Mouse (Mus musculus): Measurements from ENCODE around the gene Gm20662.

Gene Gm20662

GRCm38 (mm10) chr9:108052885-108053664 is 56.9 kb downstream of the Gm20662 start, which contains the start of gene Amigo3:
TSS of gene Amigo3 (plus strand) at chr9:108053159.
- DNase-seq (ENCODE audit: low spot score in 2 of 2) = peak; percentile 94 to 96

GRCm38 (mm10) chr9:108053665-108054225 is 57.6 kb downstream of the Gm20662 start:
- DNase-seq (ENCODE audit: low spot score in 2 of 2) = no peak

- DNase-seq (ENCODE audit: low spot score in 2 of 2) = no peak
Observed at GRCm38 (mm10) chr9:108054331-108055040, 58.3 kb downstream of the Gm20662 start.

GRCm38 (mm10) chr9:108055061-108055460 is 58.9 kb downstream of the Gm20662 start:
- no peak for DNase-seq (ENCODE audit: low spot score in 2 of 2)

GRCm38 (mm10) chr9:108055661-108056237 is 59.6 kb downstream of the Gm20662 start:
- no peak for DNase-seq (ENCODE audit: low spot score in 2 of 2)

- DNase-seq (ENCODE audit: low spot score in 2 of 2) = no peak
Observed at GRCm38 (mm10) chr9:108056361-108057261, 60.5 kb downstream of the Gm20662 start.

GRCm38 (mm10) chr9:108057262-108057562 is 61.1 kb downstream of the Gm20662 start:
- DNase-seq (ENCODE audit: low spot score in 2 of 2) = no peak

- no peak for DNase-seq (ENCODE audit: low spot score in 2 of 2)
Observed at GRCm38 (mm10) chr9:108058291-108058690, 62.1 kb downstream of the Gm20662 start.

GRCm38 (mm10) chr9:108062142-108062541 is 66.0 kb downstream of the Gm20662 start:
- DNase-seq (ENCODE audit: low spot score in 2 of 2) = no peak

GRCm38 (mm10) chr9:108063361-108063760 is 67.2 kb downstream of the Gm20662 start:
- no peak for DNase-seq (ENCODE audit: low spot score in 2 of 2)

- no peak for DNase-seq (ENCODE audit: low spot score in 2 of 2)
Observed at GRCm38 (mm10) chr9:108065491-108066011, 69.4 kb downstream of the Gm20662 start.

- DNase-seq (ENCODE audit: low spot score in 2 of 2) = no peak
Observed at GRCm38 (mm10) chr9:108067199-108067598, 71.0 kb downstream of the Gm20662 start.

- peak; percentile 60 to 85 for DNase-seq (ENCODE audit: low spot score in 2 of 2)
Observed at GRCm38 (mm10) chr9:108067900-108068299, 71.8 kb downstream of the Gm20662 start.

- DNase-seq (ENCODE audit: low spot score in 2 of 2) = no peak
Observed at GRCm38 (mm10) chr9:108069007-108069406, 72.9 kb downstream of the Gm20662 start.

GRCm38 (mm10) chr9:108069529-108069928 is 73.4 kb downstream of the Gm20662 start:
- DNase-seq (ENCODE audit: low spot score in 2 of 2) = no peak

GRCm38 (mm10) chr9:108071801-108072200 is 75.7 kb downstream of the Gm20662 start:
- DNase-seq (ENCODE audit: low spot score in 2 of 2) = no peak

- no peak for DNase-seq (ENCODE audit: low spot score in 2 of 2)
Observed at GRCm38 (mm10) chr9:108072481-108072924, 76.4 kb downstream of the Gm20662 start.

GRCm38 (mm10) chr9:108073141-108073930 is 77.2 kb downstream of the Gm20662 start:
- no peak for DNase-seq (ENCODE audit: low spot score in 2 of 2)

GRCm38 (mm10) chr9:108080168-108080567 is 84.0 kb downstream of the Gm20662 start, which contains the start of gene Mst1:
TSS of gene Mst1 (plus strand) at chr9:108080436.
- DNase-seq (ENCODE audit: low spot score in 2 of 2) = no peak

- DNase-seq (ENCODE audit: low spot score in 2 of 2) = no peak
Observed at GRCm38 (mm10) chr9:108082549-108082948, 86.4 kb downstream of the Gm20662 start.

Data from urinary bladder, postnatal 4 days (tissue).